Mouse (Mus musculus) hindbrain, postnatal 0 days (tissue): Measurements from ENCODE around the gene Prpf19. TPM values are rescaled to one million over a fixed set of nuclear protein-coding genes. Genes with fewer than 3 reads are reported as not detected.

Source experiments
- ATAC-seq: fragments of 200-750 bp; cut with Nextera tagmentation; 2 replicates; pipeline ENCODE4 v1.8.0; 2017; ENCODE audit warnings: mild to moderate bottlenecking, moderate TSS enrichment, moderate library complexity
- DNase-seq: peaks from one replicate; pipeline ENCODE4 v3.0.0-alpha.2; 2015; ENCODE audit warnings: low spot score
- H3K27ac ChIP-seq: fragments of 300-500 bp; sonication (generic); 2 replicates; pipeline ENCODE4 v1.5.1; 2014; ENCODE audit warnings: mild to moderate bottlenecking
- H3K27me3 ChIP-seq: fragments of 300-500 bp; sonication (generic); 2 replicates; pipeline ENCODE4 v1.6.1; 2014; ENCODE audit warnings: low read length, mixed read lengths; ENCODE audit not compliant: insufficient read depth
- H3K36me3 ChIP-seq: fragments of 300-500 bp; sonication (generic); 2 replicates; pipeline ENCODE4 v1.6.1; 2014; ENCODE audit warnings: low read length, mixed read lengths; ENCODE audit not compliant: insufficient read depth
- H3K4me1 ChIP-seq: fragments of 300-500 bp; sonication (generic); 2 replicates; pipeline ENCODE4 v1.6.1; 2014; ENCODE audit warnings: antibody characterized with exemption, low read length, mixed read lengths; ENCODE audit not compliant: insufficient read depth
- H3K4me2 ChIP-seq: fragments of 300-500 bp; sonication (generic); 2 replicates; pipeline ENCODE4 v1.6.1; 2014; ENCODE audit warnings: low read depth, mild to moderate bottlenecking, low read length, moderate library complexity, mixed read lengths
- H3K4me3 ChIP-seq: fragments of 300-500 bp; sonication (generic); 2 replicates; pipeline ENCODE4 v1.5.1; 2014; ENCODE audit warnings: low read length
- H3K9ac ChIP-seq: fragments of 300-500 bp; sonication (generic); replicated peaks from 2 replicates; pipeline ENCODE4 v1.6.1; 2014; ENCODE audit warnings: mild to moderate bottlenecking, low read length, moderate library complexity, mixed read lengths
- H3K9me3 ChIP-seq: fragments of 300-500 bp; sonication (generic); 2 replicates; pipeline ENCODE4 v1.6.1; 2016; ENCODE audit warnings: low read length, mixed read lengths
- CTCF ChIP-seq: IDR thresholded peaks from 2 replicates; pipeline ENCODE4 v1.5.1; 2016; ENCODE audit warnings: antibody characterized with exemption, control low read depth, low read depth
- WGBS: fragments of 180-500 bp; shearing (Covaris S2); extraction: QIAGEN DNeasy Blood & Tissue Kit; methylation state at CpG from one replicate; pipeline ENCODE4 v1.1.7; 2014; 5-methylcytosine and 5-hydroxymethylcytosine counted together
- polyA plus RNA-seq: library from polyadenylated mRNA; unstranded; fragments of >200 nt; fragmentation: Nextera tagmentation; extraction: Ambion mirVana; gene quantifications from 2 replicates; pipeline ENCODE4 v1.2.1, GENCODE M21; 2015
- total RNA-seq: library from RNA; depleted of rRNA; stranded (reverse); fragments of >200 nt; gene quantifications from 2 replicates; pipeline ENCODE4 v1.2.3, GENCODE M21; 2014

Gene Prpf19
- total and polyA plus RNA-seq, 2 experiments from 2014 or later: 40.3 to 351 TPM

- TF ChIP-seq CTCF: no peak
Observed at GRCm38 (mm10) chr19:10943955-10944354, 48.9 kb downstream of the Prpf19 start.

GRCm38 (mm10) chr19:10946506-10946905, 51.5 kb downstream of the Prpf19 start:
- Histone ChIP-seq H3K9ac (no peak overlapping the region; the same call in none of the 2 replicates), H3K36me3 (peaks cover 31% of the 10 kb centered on the region), H3K4me3 (no peak overlapping the region), H3K4me1 (peaks cover 15% of the 10 kb centered on the region; the same call in 1 of the 2 replicates), H3K4me2 (no peak overlapping the region), H3K27me3 (no peaks in the 10 kb centered on the region), H3K9me3 (no peaks in the 10 kb centered on the region), H3K27ac (no peak overlapping the region)
- DNase-seq: no peak
- ATAC-seq: no peak
- WGBS: 77% methylated on average over 3 of the region's 3 CpGs
- no peak for TF ChIP-seq CTCF

More at GRCm38 (mm10) chr19:10943955-10944354, 48.9 kb downstream of the Prpf19 start:
- no peak overlapping the region for H3K4me3 ChIP-seq
- DNase-seq (no peak), ATAC-seq (no peak)
- no peaks in the 10 kb centered on the region for H3K27me3 ChIP-seq
- H3K36me3 ChIP-seq: peaks cover 31% of the 10 kb centered on the region
- H3K27ac ChIP-seq: no peak overlapping the region
- no peak overlapping the region for H3K4me2 ChIP-seq
- 90% methylated on average over 3 of the region's 3 CpGs for WGBS
- H3K9ac ChIP-seq: no peak overlapping the region
- peaks cover 23% of the 10 kb centered on the region for H3K4me1 ChIP-seq
- no peaks in the 10 kb centered on the region for H3K9me3 ChIP-seq

GRCm38 (mm10) chr19:10947219-10947618, 52.2 kb downstream of the Prpf19 start:
- Histone ChIP-seq H3K27me3 (no peaks in the 10 kb centered on the region), H3K27ac (no peak overlapping the region), H3K9me3 (no peaks in the 10 kb centered on the region), H3K4me3 (peak overlapping the region; percentile 51), H3K36me3 (peaks cover 26% of the 10 kb centered on the region), H3K4me2 (peak overlapping the region; percentile 95), H3K4me1 (peaks cover 15% of the 10 kb centered on the region; the same call in 1 of the 2 replicates), H3K9ac (peak overlapping the region; percentile 83; the same call in 1 of the 2 replicates)
- DNase-seq (no peak), ATAC-seq (no peak)
- WGBS: 90% methylated on average over 5 of the region's 5 CpGs
- no peak for TF ChIP-seq CTCF

- no peak for ATAC-seq
Observed at GRCm38 (mm10) chr19:10948416-10948815, 53.4 kb downstream of the Prpf19 start.

GRCm38 (mm10) chr19:10949112-10949511, 54.1 kb downstream of the Prpf19 start, which contains the start of gene Ccdc86:
Gene Ccdc86, minus strand, starts transcription at chr19:10949266.
- peak within 1 kb of the TSS; percentile 83 for H3K9ac ChIP-seq
- H3K27ac ChIP-seq: peak within 1 kb of the TSS; percentile 60
- no peaks in the 10 kb centered on the region for H3K9me3 ChIP-seq
- peaks cover 15% of the 10 kb centered on the region; the same call in 1 of the 2 replicates for H3K4me1 ChIP-seq
- WGBS: under 1% methylated on average over 30 of the region's 30 CpGs
- peak; percentile 100 for DNase-seq
- H3K4me2 ChIP-seq: peak within 1 kb of the TSS; percentile 95
- no peaks in the 10 kb centered on the region for H3K27me3 ChIP-seq
- no peak for TF ChIP-seq CTCF
- ATAC-seq: peak; percentile 98
- peaks cover 8% of the 10 kb centered on the region for H3K36me3 ChIP-seq
- H3K4me3 ChIP-seq: peak within 1 kb of the TSS; percentile 51

More at GRCm38 (mm10) chr19:10948416-10948815, 53.4 kb downstream of the Prpf19 start:
- Histone ChIP-seq H3K36me3 (peaks cover 14% of the 10 kb centered on the region), H3K4me2 (peak overlapping the region; percentile 95), H3K27me3 (no peaks in the 10 kb centered on the region), H3K27ac (no peak overlapping the region), H3K4me1 (peaks cover 15% of the 10 kb centered on the region; the same call in 1 of the 2 replicates), H3K4me3 (peak overlapping the region; percentile 51), H3K9ac (peak overlapping the region; percentile 83), H3K9me3 (no peaks in the 10 kb centered on the region)
- DNase-seq: no peak
- WGBS: under 1% methylated on average over 20 of the region's 20 CpGs
- no peak for TF ChIP-seq CTCF

DNA sequence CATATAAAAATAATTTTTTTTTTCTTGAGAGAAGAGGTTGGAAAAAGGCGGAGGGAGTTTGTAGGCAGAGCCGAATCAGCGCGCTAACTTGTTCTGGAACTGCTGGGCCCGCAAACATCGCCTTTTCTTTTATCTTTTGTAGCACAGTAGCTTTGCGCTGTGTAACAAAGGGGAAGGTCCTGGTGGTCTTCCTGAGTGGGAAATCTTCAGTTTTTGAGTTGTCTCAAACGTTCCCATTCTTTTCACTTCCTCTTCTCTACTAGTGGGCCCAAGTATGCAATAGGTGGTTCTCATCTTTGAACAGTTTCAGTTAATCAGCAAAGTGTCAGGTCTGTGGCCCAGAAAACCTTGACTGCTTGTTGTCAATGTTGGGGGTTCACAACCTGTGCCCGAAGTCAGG, 54.5 kb downstream of the Prpf19 start:
- no peak for TF ChIP-seq CTCF
- Histone ChIP-seq H3K9me3 (no peaks in the 10 kb centered on the region), H3K4me1 (peaks cover 15% of the 10 kb centered on the region; the same call in 1 of the 2 replicates), H3K27ac (peak overlapping the region; percentile 60), H3K4me3 (peak overlapping the region; percentile 51), H3K27me3 (no peaks in the 10 kb centered on the region), H3K9ac (peak overlapping the region; percentile 83; the same call in 1 of the 2 replicates), H3K36me3 (peaks cover 7% of the 10 kb centered on the region), H3K4me2 (peak overlapping the region; percentile 95)
- ATAC-seq (peak; percentile 13), DNase-seq (no peak)
- WGBS: 39% methylated on average over 9 of the region's 9 CpGs
